Mouse (Mus musculus): ENCODE results near the gene Pacs2.

DNA sequence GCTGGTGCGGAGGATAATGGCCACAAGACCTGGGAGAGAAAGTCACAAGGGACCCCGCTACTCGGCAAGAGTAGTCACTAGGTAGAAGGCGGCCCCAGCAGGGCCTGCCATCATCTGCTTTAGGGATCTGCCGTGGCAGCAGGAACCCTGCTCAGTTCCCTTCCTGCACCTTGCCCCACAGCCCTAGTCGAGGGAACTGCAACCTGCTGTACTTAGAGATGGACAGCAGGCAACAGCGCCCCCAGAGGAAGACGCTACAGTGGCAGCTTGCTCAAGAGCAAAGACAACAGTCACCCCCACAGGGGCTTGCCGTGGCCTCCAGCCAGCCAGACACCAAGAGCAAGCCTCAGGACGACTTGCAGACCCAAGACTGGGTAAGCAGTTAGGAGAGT, 60.8 kb downstream of the Pacs2 start:
- TF ChIP-seq ZNF384 (IDR thresholded peaks at IDR 0.05; ENCODE audit: low read depth, low read length), result no peak
- peak; percentile 50; the same call in 1 of the 2 replicates for TF ChIP-seq HCFC1 (IDR thresholded peaks at IDR 0.05; ENCODE audit: borderline replicate concordance, insufficient read depth, low read length)
